Mouse (Mus musculus) lung, embryonic 16.5 days (tissue): ENCODE results near the gene Itgam. TPM values are rescaled to one million over a fixed set of nuclear protein-coding genes. Genes with fewer than 3 reads are reported as not detected.
A peak's percentile ranks its signal among the peaks of the same experiment; 100 is the strongest.
"Not testable (repeated sequence)": the region's sequence is repeated elsewhere in the genome, so short reads cannot be mapped to it uniquely, and the experiment has no call there.

Experiments
- ATAC-seq: fragments of 200-750 bp; cut with Nextera tagmentation; 2 replicates; pipeline ENCODE4 v1.8.0; 2017; ENCODE audit warnings: low read depth, mild to moderate bottlenecking, moderate library complexity
- H3K27ac ChIP-seq: fragments of 300-500 bp; sonication (generic); 2 replicates; pipeline ENCODE4 v1.5.1; 2014; ENCODE audit warnings: mild to moderate bottlenecking, control low read depth, low read length
- H3K27me3 ChIP-seq: fragments of 300-500 bp; sonication (generic); 2 replicates; pipeline ENCODE4 v1.6.1; 2014; ENCODE audit warnings: low read depth, low read length, mixed read lengths; ENCODE audit not compliant: control insufficient read depth, insufficient read depth
- H3K36me3 ChIP-seq: fragments of 300-500 bp; sonication (generic); 2 replicates; pipeline ENCODE4 v1.6.1; 2014; ENCODE audit warnings: low read length; ENCODE audit not compliant: control insufficient read depth, insufficient read depth
- H3K4me1 ChIP-seq: fragments of 300-500 bp; sonication (generic); replicated peaks from 2 replicates; pipeline ENCODE4 v1.6.1; 2014; ENCODE audit warnings: low read length, mixed read lengths; ENCODE audit not compliant: control insufficient read depth, insufficient read depth
- H3K4me2 ChIP-seq: fragments of 300-500 bp; sonication (generic); 2 replicates; pipeline ENCODE4 v1.6.1; 2014; ENCODE audit warnings: low read depth, low read length, control low read depth
- H3K4me3 ChIP-seq: fragments of 300-500 bp; sonication (generic); 2 replicates; pipeline ENCODE4 v1.5.1; 2014; ENCODE audit warnings: mild to moderate bottlenecking, low read length, control low read depth
- H3K9ac ChIP-seq: fragments of 300-500 bp; sonication (generic); 2 replicates; pipeline ENCODE4 v1.6.1; 2014; ENCODE audit warnings: low read length, control low read depth
- H3K9me3 ChIP-seq: fragments of 300-500 bp; sonication (generic); 2 replicates; pipeline ENCODE4 v1.6.1; 2016; ENCODE audit warnings: low read length; ENCODE audit not compliant: control insufficient read depth
- WGBS: fragments of 180-500 bp; shearing (Covaris S2); extraction: QIAGEN DNeasy Blood & Tissue Kit; methylation state at CpG from one replicate; pipeline ENCODE4 v1.1.7; 2014; 5-methylcytosine and 5-hydroxymethylcytosine counted together
- polyA plus RNA-seq: library from polyadenylated mRNA; unstranded; fragments of >200 nt; fragmentation: Nextera tagmentation; extraction: Ambion mirVana; gene quantifications from 2 replicates; pipeline ENCODE4 v1.2.1, GENCODE M21; 2015

The Itgam gene
- polyA plus RNA-seq, 1 experiment from 2014 or later = 1.3 TPM

DNA sequence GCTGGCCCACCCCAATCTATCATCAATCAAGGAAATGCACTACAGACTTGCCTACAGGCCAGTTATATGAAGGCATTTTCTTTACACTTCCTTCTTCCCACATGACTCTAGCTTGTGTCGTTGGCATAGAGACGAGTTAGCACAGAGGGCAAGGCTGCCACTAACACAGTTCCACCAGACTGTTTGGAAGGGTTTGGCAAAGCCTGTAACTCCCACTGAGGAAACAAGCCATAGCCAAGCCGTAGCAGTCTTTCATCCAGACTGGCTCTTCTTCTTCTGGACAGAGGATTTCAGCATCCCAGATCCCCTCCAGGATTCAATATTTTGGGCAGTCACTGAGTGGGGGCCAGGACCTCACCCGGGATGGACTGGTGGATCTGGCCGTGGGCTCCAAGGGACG lies 77.2 kb downstream of the Itgam start:
- 86% methylated on average over 6 of the region's 6 CpGs for WGBS
- no peak overlapping the region for H3K27ac ChIP-seq
- no peak overlapping the region for H3K4me3 ChIP-seq
- ATAC-seq = no peak
- H3K27me3 ChIP-seq = no peaks in the 10 kb centered on the region
- no peaks in the 10 kb centered on the region for H3K4me1 ChIP-seq
- no peaks in the 10 kb centered on the region for H3K9me3 ChIP-seq
- H3K36me3 ChIP-seq = no peaks in the 10 kb centered on the region
- H3K4me2 ChIP-seq = no peak overlapping the region
- no peak overlapping the region for H3K9ac ChIP-seq

DNA sequence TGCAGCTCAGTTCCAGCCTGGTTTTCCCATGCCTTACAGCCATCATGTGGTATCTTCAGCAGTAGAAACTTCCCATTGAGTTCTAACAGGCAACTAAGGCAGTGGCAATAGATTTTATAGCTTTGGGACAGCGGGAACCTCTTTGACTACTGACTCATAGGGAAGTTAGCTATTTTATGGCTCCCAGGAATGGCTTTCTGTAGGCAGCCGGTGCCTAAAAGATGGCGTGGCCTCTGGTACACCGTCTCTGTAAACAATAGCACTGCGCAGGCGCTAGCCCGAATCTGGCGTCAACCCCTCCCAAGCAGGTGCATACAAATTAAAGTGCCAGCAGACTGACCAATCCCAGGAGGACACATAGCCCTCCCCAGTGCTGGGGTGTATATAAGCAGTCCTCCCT lies 88.5 kb downstream of the Itgam start:
- ATAC-seq = no peak
- no peak overlapping the region for H3K4me2 ChIP-seq
- no peaks in the 10 kb centered on the region for H3K27me3 ChIP-seq
- 85% methylated on average over 8 of the region's 8 CpGs for WGBS
- no peaks in the 10 kb centered on the region for H3K4me1 ChIP-seq
- no peaks in the 10 kb centered on the region for H3K9me3 ChIP-seq
- H3K9ac ChIP-seq = no peak overlapping the region
- no peak overlapping the region for H3K4me3 ChIP-seq
- no peak overlapping the region for H3K27ac ChIP-seq
- no peaks in the 10 kb centered on the region for H3K36me3 ChIP-seq

DNA sequence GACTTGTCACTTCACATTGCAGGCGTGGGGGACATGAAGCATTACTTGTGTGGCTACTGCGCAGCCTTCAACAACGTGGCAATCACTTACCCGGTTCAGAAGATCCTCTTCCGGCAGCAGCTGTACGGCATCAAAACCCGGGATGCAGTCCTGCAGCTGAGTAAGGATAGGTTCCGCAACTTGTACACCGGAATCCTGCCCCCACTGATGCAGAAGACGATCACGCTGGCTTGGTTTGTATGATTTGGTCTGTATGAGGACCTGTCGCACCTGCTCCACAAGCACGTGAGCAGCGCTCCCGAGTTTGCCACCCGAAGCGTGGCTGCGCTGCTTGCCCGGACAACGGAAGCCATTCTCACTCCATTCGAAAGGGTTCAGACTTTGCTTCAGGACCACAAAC lies 91.6 kb downstream of the Itgam start, which contains the start of gene Itgad:
TSS of gene Itgad (plus strand) at position 301 of the 400 bp plus-strand sequence.
- H3K27me3 ChIP-seq = no peaks in the 10 kb centered on the region
- 83% methylated on average over 21 of the region's 21 CpGs for WGBS
- no peaks in the 10 kb centered on the region for H3K9me3 ChIP-seq
- H3K36me3 ChIP-seq = no peaks in the 10 kb centered on the region
- no peaks in the 10 kb centered on the region for H3K4me1 ChIP-seq
- H3K4me3 ChIP-seq = no peak within 1 kb of the TSS
- ATAC-seq = no peak
- 0 out of 2 replicates have a peak within 1 kb of the TSS, but pooled peaks have one; percentile 29 for H3K4me2 ChIP-seq
- H3K27ac ChIP-seq = no peak within 1 kb of the TSS
- H3K9ac ChIP-seq = no peak within 1 kb of the TSS

DNA sequence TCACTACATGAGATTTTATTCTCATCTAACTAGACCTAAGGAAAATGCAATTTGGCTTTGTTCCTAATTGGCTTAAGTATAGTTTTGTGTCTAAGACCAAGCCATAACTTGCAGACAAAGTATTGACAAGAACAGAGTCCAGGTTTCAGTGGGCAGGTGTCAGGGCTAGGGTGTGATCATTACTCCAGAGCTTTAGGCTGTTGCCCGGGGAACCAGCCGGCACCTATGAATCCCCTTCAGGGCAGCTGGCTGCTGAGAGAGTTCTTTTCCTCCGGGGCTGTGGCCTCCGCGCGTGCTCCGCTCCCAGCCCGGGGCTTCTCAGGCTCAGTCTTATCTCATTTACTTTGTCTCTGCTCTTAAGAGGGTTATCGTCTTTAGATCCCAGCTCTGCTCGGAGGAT lies 92.5 kb downstream of the Itgam start:
- ATAC-seq = no peak
- 0 out of 2 replicates have a peak overlapping the region, but pooled peaks have one; percentile 29 for H3K4me2 ChIP-seq
- no peaks in the 10 kb centered on the region for H3K27me3 ChIP-seq
- H3K36me3 ChIP-seq = no peaks in the 10 kb centered on the region
- H3K9ac ChIP-seq = no peak overlapping the region
- H3K4me1 ChIP-seq = no peaks in the 10 kb centered on the region
- 29% methylated on average over 10 of the region's 10 CpGs for WGBS
- H3K27ac ChIP-seq = no peak overlapping the region
- no peak overlapping the region for H3K4me3 ChIP-seq
- no peaks in the 10 kb centered on the region for H3K9me3 ChIP-seq

DNA sequence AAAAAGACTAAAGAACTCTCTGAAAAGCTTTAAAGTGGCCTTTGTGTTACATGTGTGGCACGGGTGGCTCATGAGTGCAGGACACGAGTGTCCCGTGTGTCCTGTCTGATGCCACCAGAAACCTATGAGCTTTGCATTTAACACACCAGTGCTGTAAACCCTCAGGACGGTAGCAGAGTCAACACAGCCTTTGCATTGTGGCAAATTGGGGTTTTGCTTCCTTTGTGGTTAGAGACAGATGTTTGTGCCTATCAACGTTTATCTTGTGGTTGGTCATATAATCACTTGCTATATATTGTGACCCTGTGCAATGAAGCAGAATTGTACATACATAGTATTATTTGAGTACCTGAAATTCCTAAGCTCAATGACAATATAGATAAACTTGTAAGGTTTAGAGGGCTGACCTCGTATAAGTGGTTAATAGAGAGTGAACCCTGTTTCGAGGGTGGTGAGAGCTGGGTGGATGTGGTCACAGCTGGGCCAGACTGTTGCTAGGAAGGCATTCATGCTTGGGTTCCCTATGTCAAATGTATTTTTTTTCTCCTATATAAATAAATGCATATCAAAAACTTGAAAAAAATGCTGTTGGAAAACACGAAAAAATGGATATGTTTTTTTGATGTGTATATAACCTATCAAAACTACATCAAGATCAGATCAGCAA lies 96.4 kb downstream of the Itgam start:
- H3K4me1 ChIP-seq, H3K4me3 ChIP-seq, H3K36me3 ChIP-seq, ATAC-seq, H3K27ac ChIP-seq, H3K9ac ChIP-seq, H3K27me3 ChIP-seq, H3K4me2 ChIP-seq, H3K9me3 ChIP-seq: not testable (repeated sequence)
- 63% methylated on average over 7 of the region's 8 CpGs for WGBS

DNA sequence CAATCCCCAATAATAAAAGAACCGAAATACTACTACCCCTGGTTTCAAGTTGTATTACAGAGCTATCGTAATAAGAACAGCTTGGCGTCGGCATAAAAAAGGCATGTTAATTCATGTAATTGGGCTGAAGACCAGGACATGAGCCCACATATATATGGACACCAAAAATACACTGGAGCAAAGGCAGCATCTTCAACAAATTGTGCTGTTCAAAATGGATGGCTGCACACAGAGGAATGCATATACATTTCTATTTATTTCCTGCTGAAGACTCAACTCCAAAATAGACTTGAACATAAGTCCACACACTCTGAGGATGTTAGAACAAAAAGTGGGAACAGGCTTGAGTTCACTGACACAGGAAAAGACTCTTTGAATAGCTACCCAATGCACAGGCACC lies 101.6 kb downstream of the Itgam start:
- no peaks in the 10 kb centered on the region for H3K9me3 ChIP-seq
- no peaks in the 10 kb centered on the region for H3K36me3 ChIP-seq
- no peak overlapping the region for H3K4me3 ChIP-seq
- H3K27me3 ChIP-seq = no peaks in the 10 kb centered on the region
- H3K4me2 ChIP-seq = no peak overlapping the region
- ATAC-seq = no peak
- 91% methylated on average over 4 of the region's 4 CpGs for WGBS
- no peaks in the 10 kb centered on the region for H3K4me1 ChIP-seq
- no peak overlapping the region for H3K9ac ChIP-seq
- no peak overlapping the region for H3K27ac ChIP-seq

DNA sequence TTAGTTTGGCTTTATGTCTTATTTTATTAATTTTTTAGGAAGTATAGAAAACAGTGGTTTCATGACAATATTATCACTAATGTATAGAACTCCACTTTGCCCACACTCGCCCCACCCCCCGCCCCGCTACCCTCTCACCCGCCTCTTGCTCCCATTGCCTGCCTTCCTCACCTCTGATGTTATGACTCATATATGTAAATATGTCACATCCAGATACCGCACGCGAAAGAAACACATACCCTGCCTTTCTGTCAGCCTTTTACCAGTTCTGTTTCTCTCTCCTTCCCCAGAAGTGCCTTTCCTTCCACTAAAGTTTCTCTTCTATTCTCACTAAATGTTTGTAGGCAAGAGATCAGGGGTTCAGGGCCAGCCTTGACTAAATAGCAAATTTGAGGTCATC lies 104.0 kb downstream of the Itgam start:
- no peak overlapping the region for H3K4me2 ChIP-seq
- no peak overlapping the region for H3K27ac ChIP-seq
- no peaks in the 10 kb centered on the region for H3K36me3 ChIP-seq
- H3K9me3 ChIP-seq = no peaks in the 10 kb centered on the region
- no peak overlapping the region for H3K9ac ChIP-seq
- no peak for ATAC-seq
- H3K4me3 ChIP-seq = no peak overlapping the region
- no peaks in the 10 kb centered on the region for H3K4me1 ChIP-seq
- WGBS = 61% methylated on average over 7 of the region's 7 CpGs
- H3K27me3 ChIP-seq = no peaks in the 10 kb centered on the region

Other genes with a start within 250 kb of the Itgam start
- 44.5 and 45.1 TPM in 2 replicates for gene Stx4a, start 238.3 kb upstream of the Itgam start, polyA plus RNA-seq
- gene Stx1b, start 238.1 kb upstream of the Itgam start, polyA plus RNA-seq = 1.1 and 1.3 TPM in 2 replicates
- gene Zfp646, start 186.4 kb upstream of the Itgam start, polyA plus RNA-seq = 11.2 and 11.3 TPM in 2 replicates
- 15.0 and 17.5 TPM in 2 replicates for gene Zfp668, start 185.8 kb upstream of the Itgam start, polyA plus RNA-seq
- gene Prss53, start 171.7 kb upstream of the Itgam start, polyA plus RNA-seq = 1.1 and 2.0 TPM in 2 replicates
- gene Gm21974, start 167.2 kb upstream of the Itgam start, polyA plus RNA-seq = not detected in 2 replicates
- gene Vkorc1, start 167.0 kb upstream of the Itgam start, polyA plus RNA-seq = 159 and 162 TPM in 2 replicates
- gene Bckdk, start 158.6 kb upstream of the Itgam start, polyA plus RNA-seq = 129 and 133 TPM in 2 replicates
- 37.2 and 38.9 TPM in 2 replicates for gene Kat8, start 150.1 kb upstream of the Itgam start, polyA plus RNA-seq
- 101 and 108 TPM in 2 replicates for gene Prss8, start 132.5 kb upstream of the Itgam start, polyA plus RNA-seq
- 12.3 and 12.4 TPM in 2 replicates for gene Prss36, start 115.9 kb upstream of the Itgam start, polyA plus RNA-seq
- 299 and 328 TPM in 2 replicates for gene Fus, start 95.2 kb upstream of the Itgam start, polyA plus RNA-seq
- 37.6 and 51.2 TPM in 2 replicates for gene Pycard, start 68.8 kb upstream of the Itgam start, polyA plus RNA-seq
- 0.28 and 0.63 TPM in 2 replicates for gene Trim72, start 58.7 kb upstream of the Itgam start, polyA plus RNA-seq
- not detected in 2 replicates for gene Gm49368, start within 50 bp of the Itgam start, polyA plus RNA-seq
- gene Itgax, start 66.9 kb downstream of the Itgam start, polyA plus RNA-seq = 0.11 and 0.28 TPM in 2 replicates
- 0.04 TPM in 1 of 2 replicates, not detected in the other for gene Itgad, start 91.7 kb downstream of the Itgam start, polyA plus RNA-seq
- 22.4 and 28.3 TPM in 2 replicates for gene Cox6a2, start 143.7 kb downstream of the Itgam start, polyA plus RNA-seq
- 20.0 TPM in 2 replicates for gene Armc5, start 174.7 kb downstream of the Itgam start, polyA plus RNA-seq
- gene 9130023H24Rik, start 175.4 kb downstream of the Itgam start, polyA plus RNA-seq = 9.4 TPM in 2 replicates
- gene Tgfb1i1, start 184.2 kb downstream of the Itgam start, polyA plus RNA-seq = 190 and 203 TPM in 2 replicates
- 0.39 TPM in 1 of 2 replicates, not detected in the other for gene Slc5a2, start 203.0 kb downstream of the Itgam start, polyA plus RNA-seq
- gene BC017158, start 235.5 kb downstream of the Itgam start, polyA plus RNA-seq = 32.0 and 36.3 TPM in 2 replicates